Comparison of ENCODE assay signal across 9 mouse cellular contexts in genomic region chr10:68356093-68356485, GRCm38 (mm10).
DNase-seq lines count a peak whose midpoint lies in the region; ATAC-seq and TF ChIP-seq lines count a peak whose summit lies in the region.
"Had no signal": no experiment of that assay in that cellular context is flagged by ENCODE, and none has a peak within 500 bp of the region (broad histone marks: within the 10 kb centered on the region; RNA-seq: fewer than 3 reads in every experiment).

No protein-coding gene starts in this region.

- WGBS in kidney, embryonic 14.5 days: 16% methylated on average over 6 of the region's 6 CpGs
- WGBS in hindbrain, embryonic 13.5 days: 16% methylated on average over 6 of the region's 6 CpGs
- WGBS in midbrain, postnatal 0 days: 11% methylated on average over 6 of the region's 6 CpGs

- ATAC-seq in kidney, embryonic 14.5 days (ENCODE audit: low FRiP score, low TSS enrichment): no peak
- no peak for ATAC-seq in hindbrain, embryonic 13.5 days (ENCODE audit: low FRiP score)
- no peak for ATAC-seq in midbrain, postnatal 0 days (ENCODE audit: low FRiP score)

- H3K36me3 ChIP-seq in kidney, embryonic 14.5 days (ENCODE audit: control insufficient read depth, insufficient read depth, low read length): no peaks in the 10 kb centered on the region
- no peaks in the 10 kb centered on the region for H3K36me3 ChIP-seq in hindbrain, embryonic 13.5 days
- no peaks in the 10 kb centered on the region for H3K36me3 ChIP-seq in midbrain, postnatal 0 days (ENCODE audit: insufficient read depth, low read length)

- H3K9me3 ChIP-seq in kidney, embryonic 14.5 days (ENCODE audit: control insufficient read depth, low read length): no peaks in the 10 kb centered on the region; the same call in 1 of the 2 replicates
- H3K9me3 ChIP-seq in hindbrain, embryonic 13.5 days: 0 out of 2 replicates have a peak, but pooled peaks cover 2% of the 10 kb centered on the region
- no peaks in the 10 kb centered on the region for H3K9me3 ChIP-seq in midbrain, postnatal 0 days (ENCODE audit: low read length)

- H3K9ac ChIP-seq in kidney, embryonic 14.5 days (ENCODE audit: low read depth, low read length): no peak overlapping the region
- no peak overlapping the region for H3K9ac ChIP-seq in hindbrain, embryonic 13.5 days
- H3K9ac ChIP-seq in midbrain, postnatal 0 days (replicated peaks; ENCODE audit: low read length, poor library complexity, severe bottlenecking): no peak overlapping the region

- TF ChIP-seq CTCF in midbrain, postnatal 0 days (IDR thresholded peaks at IDR 0.05): no peak

- H3K4me2 ChIP-seq in kidney, embryonic 14.5 days (replicated peaks; ENCODE audit: low read depth, low read length): no peak overlapping the region
- H3K4me2 ChIP-seq in hindbrain, embryonic 13.5 days: peak overlapping the region; percentile 32; the same call in 1 of the 2 replicates
- H3K4me2 ChIP-seq in midbrain, postnatal 0 days (ENCODE audit: low read depth, low read length, poor library complexity, severe bottlenecking): peak overlapping the region; percentile 28; the same call in 1 of the 2 replicates

- peak overlapping the region; percentile 84; the same call in 1 of the 2 replicates for H3K27ac ChIP-seq in kidney, embryonic 14.5 days (ENCODE audit: low read depth, low read length)
- peak overlapping the region; percentile 75 for H3K27ac ChIP-seq in hindbrain, embryonic 13.5 days
- H3K27ac ChIP-seq in midbrain, postnatal 0 days (ENCODE audit: low read depth, low read length): 0 out of 2 replicates have a peak overlapping the region, but pooled peaks have one; percentile 8

- H3K4me1 ChIP-seq in kidney, embryonic 14.5 days (ENCODE audit: control insufficient read depth, insufficient read depth, low read length): peaks cover 28% of the 10 kb centered on the region; the same call in 1 of the 2 replicates
- peaks cover 20% of the 10 kb centered on the region for H3K4me1 ChIP-seq in hindbrain, embryonic 13.5 days (replicated peaks)
- H3K4me1 ChIP-seq in midbrain, postnatal 0 days (ENCODE audit: insufficient read depth, low read length): no peaks in the 10 kb centered on the region

- no peak for DNase-seq in kidney, adult 11 months
- DNase-seq in brain, embryonic 18.5 days (ENCODE audit: low read depth, low spot score): peak; percentile 10
- DNase-seq in midbrain, postnatal 0 days (ENCODE audit: low spot score): no peak
- no peak for DNase-seq in spleen, postnatal 36 days (ENCODE audit: low spot score in 2 of 2)
- no peak for DNase-seq in MN1 (ENCODE audit: low spot score)
- DNase-seq in right cerebral cortex, adult 18-20 months: no peak
- DNase-seq: right cerebral cortex, postnatal 25 days had no signal

- H3K4me3 ChIP-seq in kidney, embryonic 14.5 days (ENCODE audit: low read length): no peak overlapping the region
- H3K4me3 ChIP-seq in hindbrain, embryonic 13.5 days: no peak overlapping the region
- H3K4me3 ChIP-seq in midbrain, postnatal 0 days (ENCODE audit: low read depth, low read length): no peak overlapping the region

- H3K27me3 ChIP-seq in kidney, embryonic 14.5 days (ENCODE audit: control insufficient read depth, insufficient read depth, low read length): no peaks in the 10 kb centered on the region
- H3K27me3 ChIP-seq in hindbrain, embryonic 13.5 days: no peaks in the 10 kb centered on the region
- H3K27me3 ChIP-seq in midbrain, postnatal 0 days (ENCODE audit: insufficient read depth, low read length): no peaks in the 10 kb centered on the region

Comparison
In these comparisons a context has a peak if more than half of its experiments do, and no peak if none do; other contexts are left out.
1. H3K27ac ChIP-seq: peak in every context shown above with its lines; median percentile 84 in kidney, embryonic 14.5 days; 75 in hindbrain, embryonic 13.5 days; 8 in midbrain, postnatal 0 days.